Mouse (Mus musculus) liver, embryonic 12.5 days (tissue): ENCODE results near the gene Gpc6. TPM values are rescaled to one million over a fixed set of nuclear protein-coding genes. Genes with fewer than 3 reads are reported as not detected.

Experiments used
- ATAC-seq: fragments of 200-750 bp; cut with Nextera tagmentation; 2 replicates; pipeline ENCODE4 v1.8.0; 2017; ENCODE audit warnings: moderate number of reproducible peaks, mild to moderate bottlenecking, moderate library complexity
- H3K27ac ChIP-seq: fragments of 300-500 bp; sonication (generic); 2 replicates; pipeline ENCODE4 v1.5.1; 2016; ENCODE audit warnings: mild to moderate bottlenecking
- H3K27me3 ChIP-seq: fragments of 300-500 bp; sonication (generic); replicated peaks from 2 replicates; pipeline ENCODE4 v1.6.1; 2016; ENCODE audit warnings: mild to moderate bottlenecking, moderate library complexity
- H3K36me3 ChIP-seq: fragments of 300-500 bp; sonication (generic); 2 replicates; pipeline ENCODE4 v1.6.1; 2016; ENCODE audit warnings: mild to moderate bottlenecking, moderate library complexity
- H3K4me1 ChIP-seq: fragments of 300-500 bp; sonication (generic); 2 replicates; pipeline ENCODE4 v1.6.1; 2016
- H3K4me2 ChIP-seq: fragments of 300-500 bp; sonication (generic); 2 replicates; pipeline ENCODE4 v1.6.1; 2016; ENCODE audit warnings: mild to moderate bottlenecking, moderate library complexity
- H3K4me3 ChIP-seq: fragments of 300-500 bp; sonication (generic); 2 replicates; pipeline ENCODE4 v1.5.1; 2016; ENCODE audit warnings: mild to moderate bottlenecking, moderate library complexity
- H3K9ac ChIP-seq: fragments of 300-500 bp; sonication (generic); 2 replicates; pipeline ENCODE4 v1.6.1; 2016; ENCODE audit warnings: mild to moderate bottlenecking, moderate library complexity
- H3K9me3 ChIP-seq: fragments of 300-500 bp; sonication (generic); replicated peaks from 2 replicates; pipeline ENCODE4 v1.6.1; 2016; ENCODE audit warnings: mild to moderate bottlenecking, moderate library complexity
- WGBS: fragments of 180-500 bp; shearing (Covaris S2); methylation state at CpG from one replicate; pipeline ENCODE4 v1.1.7; 2016; ENCODE audit not compliant: insufficient replicate concordance; 5-methylcytosine and 5-hydroxymethylcytosine counted together
- polyA plus RNA-seq: library from polyadenylated mRNA; unstranded; fragments of >200 nt; fragmentation: Nextera tagmentation; extraction: Ambion mirVana; gene quantifications from 2 replicates; pipeline ENCODE4 v1.2.1, GENCODE M21; 2016

Gene Gpc6
- polyA plus RNA-seq, 1 experiment from 2014 or later = 8.4 TPM

DNA sequence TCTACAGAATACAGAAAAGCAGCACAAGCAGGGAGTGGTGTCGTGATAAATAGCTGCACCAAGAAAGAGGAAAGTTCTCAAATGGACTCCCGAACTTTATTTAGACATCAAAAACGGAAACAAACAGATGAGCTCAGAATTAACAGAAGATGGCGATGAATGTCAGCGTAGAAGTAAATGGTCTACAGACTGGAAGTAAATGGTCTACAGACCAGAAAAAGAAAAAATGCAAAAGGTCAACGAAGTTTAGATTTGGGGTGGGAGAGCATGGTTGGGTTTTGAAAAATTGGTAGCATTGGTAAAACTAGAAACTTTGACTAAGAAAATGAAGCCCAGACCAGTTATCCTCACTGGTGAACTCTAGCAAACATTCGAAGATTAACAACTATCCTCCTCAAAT lies 748.4 kb downstream of the Gpc6 start:
- WGBS = 68% methylated on average over 7 of the region's 7 CpGs
- H3K4me3 ChIP-seq = no peak overlapping the region

DNA sequence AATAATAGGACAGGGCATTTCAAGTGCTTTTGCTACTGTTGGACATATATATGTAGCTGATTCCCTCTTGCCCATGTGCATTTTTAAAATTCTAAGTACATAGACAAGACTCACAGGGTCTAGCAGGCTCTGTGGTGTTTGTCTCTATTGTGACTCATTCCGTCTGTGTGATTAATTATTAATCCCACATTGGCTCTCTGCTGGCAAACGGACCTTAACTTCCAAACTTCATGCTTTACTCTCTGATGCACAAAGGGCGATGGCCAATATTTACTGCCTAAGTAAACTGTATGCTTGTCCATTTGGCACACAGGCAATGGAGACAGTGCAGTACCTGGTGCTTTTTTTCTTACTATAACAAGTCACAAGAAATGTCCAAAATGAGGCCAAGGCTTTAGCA lies 749.4 kb downstream of the Gpc6 start:
- Histone ChIP-seq H3K27me3 (no peaks in the 10 kb centered on the region), H3K4me1 (no peaks in the 10 kb centered on the region), H3K27ac (0 out of 2 replicates have a peak overlapping the region, but pooled peaks have one; percentile 14), H3K9me3 (no peaks in the 10 kb centered on the region), H3K36me3 (no peaks in the 10 kb centered on the region), H3K9ac (no peak overlapping the region), H3K4me3 (no peak overlapping the region), H3K4me2 (no peak overlapping the region)
- peak; percentile 51; the same call in 1 of the 2 replicates for ATAC-seq
- 55% methylated on average over 3 of the region's 3 CpGs for WGBS

More for the DNA sequence above, 748.4 kb downstream of the Gpc6 start:
- H3K36me3 ChIP-seq = no peaks in the 10 kb centered on the region
- H3K27me3 ChIP-seq = no peaks in the 10 kb centered on the region
- H3K4me2 ChIP-seq = no peak overlapping the region
- H3K27ac ChIP-seq = no peak overlapping the region
- no peaks in the 10 kb centered on the region for H3K4me1 ChIP-seq
- no peak overlapping the region for H3K9ac ChIP-seq
- no peaks in the 10 kb centered on the region for H3K9me3 ChIP-seq
- ATAC-seq = no peak

GRCm38 (mm10) chr14:117679926-117680325 lies 754.8 kb downstream of the Gpc6 start:
- H3K27ac ChIP-seq = no peak overlapping the region
- H3K4me2 ChIP-seq = no peak overlapping the region
- H3K9me3 ChIP-seq = no peaks in the 10 kb centered on the region
- no peak overlapping the region for H3K4me3 ChIP-seq
- no peaks in the 10 kb centered on the region for H3K27me3 ChIP-seq
- ATAC-seq = no peak
- H3K4me1 ChIP-seq = no peaks in the 10 kb centered on the region
- 72% methylated on average over 3 of the region's 3 CpGs for WGBS
- no peak overlapping the region for H3K9ac ChIP-seq
- H3K36me3 ChIP-seq = no peaks in the 10 kb centered on the region

DNA sequence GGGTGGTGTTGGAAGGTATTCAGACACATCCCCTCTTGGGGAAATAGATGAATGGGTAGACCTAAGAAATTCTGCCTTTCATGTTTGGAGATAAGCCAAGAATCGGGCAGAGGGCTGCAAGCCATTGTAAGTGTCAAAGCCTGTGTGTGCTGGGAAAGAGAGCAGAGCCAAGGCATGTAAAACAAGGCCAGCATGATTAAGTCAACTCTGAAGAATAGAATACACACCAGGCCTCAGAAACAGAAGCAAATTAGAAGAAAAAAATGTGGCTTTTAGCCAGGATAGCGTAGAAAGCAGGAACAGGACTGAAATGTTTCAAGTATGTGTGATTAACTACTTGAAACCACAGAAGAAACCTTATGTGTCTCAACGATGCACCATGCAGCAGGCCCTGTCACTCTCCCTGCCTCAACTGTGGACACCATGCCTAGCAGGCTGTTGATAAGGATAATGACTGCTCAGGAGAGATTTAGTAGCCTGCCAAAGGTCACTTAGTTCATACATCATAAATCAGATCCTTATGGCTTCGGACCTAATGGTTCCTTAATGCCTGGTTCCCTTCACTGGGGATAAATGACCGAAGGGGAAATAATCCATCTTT lies 756.3 kb downstream of the Gpc6 start:
- no peak for ATAC-seq
- H3K27ac ChIP-seq = no peak overlapping the region

GRCm38 (mm10) chr14:117683149-117683548 lies 758.0 kb downstream of the Gpc6 start:
- Histone ChIP-seq H3K27me3 (no peaks in the 10 kb centered on the region), H3K4me2 (no peak overlapping the region), H3K9me3 (no peaks in the 10 kb centered on the region), H3K36me3 (no peaks in the 10 kb centered on the region), H3K27ac (no peak overlapping the region), H3K4me1 (no peaks in the 10 kb centered on the region), H3K4me3 (no peak overlapping the region), H3K9ac (no peak overlapping the region)
- ATAC-seq = no peak
- WGBS = 74% methylated on average over 4 of the region's 4 CpGs

More for the DNA sequence above, 756.3 kb downstream of the Gpc6 start:
- Histone ChIP-seq H3K9ac (no peak overlapping the region), H3K36me3 (no peaks in the 10 kb centered on the region), H3K4me3 (no peak overlapping the region), H3K27me3 (no peaks in the 10 kb centered on the region), H3K9me3 (no peaks in the 10 kb centered on the region), H3K4me1 (no peaks in the 10 kb centered on the region), H3K4me2 (no peak overlapping the region)
- WGBS = 55% methylated on average over 5 of the region's 5 CpGs

DNA sequence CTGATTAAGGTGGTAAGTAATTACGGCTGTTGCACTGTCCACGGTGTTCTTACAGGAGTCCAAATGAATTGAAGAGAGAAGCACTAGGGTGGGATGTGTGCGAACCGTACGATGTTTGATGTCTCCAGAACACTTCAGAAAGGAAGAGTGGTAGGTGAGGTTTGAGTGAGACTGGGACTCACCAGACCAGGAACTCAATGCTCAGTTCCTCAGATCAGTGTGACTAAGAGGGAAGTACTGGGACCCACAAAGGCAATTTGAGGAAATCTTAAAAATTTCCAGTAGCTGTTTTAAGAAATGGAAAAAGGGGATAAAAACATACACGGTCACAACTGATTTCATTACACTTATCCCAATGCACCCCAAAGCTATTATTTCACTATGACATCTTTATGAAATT lies 764.7 kb downstream of the Gpc6 start:
- Histone ChIP-seq H3K4me1 (no peaks in the 10 kb centered on the region), H3K27ac (no peak overlapping the region), H3K4me2 (no peak overlapping the region), H3K27me3 (no peaks in the 10 kb centered on the region), H3K36me3 (no peaks in the 10 kb centered on the region), H3K9ac (no peak overlapping the region), H3K4me3 (no peak overlapping the region), H3K9me3 (no peaks in the 10 kb centered on the region)
- ATAC-seq = no peak
- WGBS = 72% methylated on average over 6 of the region's 6 CpGs

DNA sequence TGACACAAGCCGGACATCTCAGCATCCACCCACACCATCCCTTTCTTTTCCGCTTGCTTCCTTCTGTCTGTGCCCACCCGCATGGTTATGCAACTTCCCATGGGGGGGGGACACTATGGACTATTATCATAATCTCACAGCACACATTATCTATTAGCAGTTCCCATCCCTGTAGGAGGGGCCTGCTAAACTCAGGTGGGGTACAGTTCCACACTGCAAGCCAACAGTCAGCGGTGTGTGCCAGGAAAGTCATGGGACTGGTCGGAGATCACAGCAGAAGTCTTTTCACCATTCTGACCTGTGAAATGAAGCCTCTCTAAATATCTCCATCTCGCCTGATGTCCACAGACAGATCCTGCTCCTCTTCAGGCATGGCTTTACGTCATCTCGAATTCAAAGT lies 770.5 kb downstream of the Gpc6 start:
- Histone ChIP-seq H3K9me3 (peaks cover 3% of the 10 kb centered on the region; the same call in 1 of the 2 replicates), H3K9ac (no peak overlapping the region), H3K4me3 (no peak overlapping the region), H3K27ac (no peak overlapping the region), H3K4me2 (no peak overlapping the region), H3K27me3 (no peaks in the 10 kb centered on the region), H3K4me1 (no peaks in the 10 kb centered on the region), H3K36me3 (no peaks in the 10 kb centered on the region)
- 69% methylated on average over 8 of the region's 8 CpGs for WGBS
- ATAC-seq = no peak

GRCm38 (mm10) chr14:117700670-117701280 lies 775.7 kb downstream of the Gpc6 start:
- no peak overlapping the region for H3K4me3 ChIP-seq
- H3K4me2 ChIP-seq = no peak overlapping the region
- H3K4me1 ChIP-seq = no peaks in the 10 kb centered on the region
- H3K9ac ChIP-seq = no peak overlapping the region
- WGBS = 78% methylated on average over 10 of the region's 10 CpGs
- no peak overlapping the region for H3K27ac ChIP-seq
- H3K9me3 ChIP-seq = peaks cover 3% of the 10 kb centered on the region; the same call in 1 of the 2 replicates
- no peaks in the 10 kb centered on the region for H3K27me3 ChIP-seq
- no peaks in the 10 kb centered on the region for H3K36me3 ChIP-seq
- no peak for ATAC-seq

GRCm38 (mm10) chr14:117708817-117709216 lies 783.7 kb downstream of the Gpc6 start:
- WGBS = 67% methylated on average over 3 of the region's 3 CpGs
- Histone ChIP-seq H3K27me3 (no peaks in the 10 kb centered on the region), H3K9me3 (no peaks in the 10 kb centered on the region), H3K4me3 (no peak overlapping the region), H3K4me1 (no peaks in the 10 kb centered on the region), H3K27ac (no peak overlapping the region), H3K4me2 (no peak overlapping the region), H3K36me3 (no peaks in the 10 kb centered on the region), H3K9ac (no peak overlapping the region)
- no peak for ATAC-seq

- H3K36me3 ChIP-seq = no peaks in the 10 kb centered on the region
- H3K4me1 ChIP-seq = no peaks in the 10 kb centered on the region
- H3K27me3 ChIP-seq = no peaks in the 10 kb centered on the region
- no peaks in the 10 kb centered on the region for H3K9me3 ChIP-seq
- H3K4me2 ChIP-seq = no peak overlapping the region
- H3K9ac ChIP-seq = no peak overlapping the region
- H3K27ac ChIP-seq = no peak overlapping the region
- H3K4me3 ChIP-seq = no peak overlapping the region
- ATAC-seq = no peak
- 59% methylated on average over 10 of the region's 10 CpGs for WGBS
Measured at GRCm38 (mm10) chr14:117710463-117710911, 785.4 kb downstream of the Gpc6 start.

GRCm38 (mm10) chr14:117712311-117712710 lies 787.2 kb downstream of the Gpc6 start:
- no peak overlapping the region for H3K4me2 ChIP-seq
- ATAC-seq = no peak
- H3K4me1 ChIP-seq = no peaks in the 10 kb centered on the region
- no peak overlapping the region for H3K27ac ChIP-seq
- no peaks in the 10 kb centered on the region for H3K36me3 ChIP-seq
- H3K27me3 ChIP-seq = no peaks in the 10 kb centered on the region
- H3K9me3 ChIP-seq = no peaks in the 10 kb centered on the region
- H3K4me3 ChIP-seq = no peak overlapping the region
- H3K9ac ChIP-seq = no peak overlapping the region
- WGBS = 76% methylated on average over 7 of the region's 7 CpGs

DNA sequence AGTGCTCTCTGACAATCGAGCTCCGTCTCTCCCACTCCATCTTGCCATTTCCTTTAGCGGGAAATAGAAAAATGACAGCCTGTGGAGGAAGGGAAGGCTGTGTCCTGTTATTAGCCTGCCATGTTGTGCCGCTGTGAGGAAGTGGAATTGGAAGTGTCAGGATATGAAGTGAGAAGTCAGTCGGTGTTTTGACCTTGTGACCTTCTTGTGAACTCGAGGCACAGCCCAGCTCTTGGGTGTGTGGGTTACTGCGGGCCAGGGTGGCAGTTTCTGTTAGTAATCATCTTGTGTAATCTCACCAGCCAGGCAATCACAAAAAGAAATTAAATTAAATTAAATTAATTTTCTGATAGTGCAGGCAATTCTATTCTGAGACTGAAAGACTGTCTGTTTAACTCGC lies 789.0 kb downstream of the Gpc6 start:
- 49% methylated on average over 8 of the region's 8 CpGs for WGBS

More for the DNA sequence above, 789.0 kb downstream of the Gpc6 start:
- ATAC-seq = no peak
- no peaks in the 10 kb centered on the region for H3K27me3 ChIP-seq
- H3K27ac ChIP-seq = no peak overlapping the region
- no peak overlapping the region for H3K4me3 ChIP-seq
- no peak overlapping the region for H3K4me2 ChIP-seq
- H3K9ac ChIP-seq = no peak overlapping the region
- no peaks in the 10 kb centered on the region for H3K4me1 ChIP-seq
- no peaks in the 10 kb centered on the region for H3K36me3 ChIP-seq
- no peaks in the 10 kb centered on the region for H3K9me3 ChIP-seq
